Mouse (Mus musculus): Measurements from ENCODE around the gene Zmiz2. TPM values are rescaled to one million over a fixed set of nuclear protein-coding genes. Genes with fewer than 3 reads are reported as not detected.

Zmiz2 gene
- polyA plus RNA-seq, 1 experiment = 33.0 TPM

- TF ChIP-seq CTCF (IDR thresholded peaks at IDR 0.05; ENCODE audit: control insufficient read depth, insufficient read depth, insufficient read length) = peak; percentile 65
- no peak for TF ChIP-seq CEBPB (IDR thresholded peaks at IDR 0.05; ENCODE audit: low read depth)
- no peak for TF ChIP-seq MYOD1 (IDR thresholded peaks at IDR 0.05; ENCODE audit: control insufficient read depth, insufficient read length, low read depth)
- H3K79me3 ChIP-seq (ENCODE audit: low read depth) = no peaks in the 10 kb centered on the region
- H3K79me2 ChIP-seq (ENCODE audit: control insufficient read depth, insufficient read depth) = no peaks in the 10 kb centered on the region
- peak overlapping the region; percentile 6 for H3K4me3 ChIP-seq (ENCODE audit: insufficient read depth, poor library complexity, severe bottlenecking)
- H3K27me3 ChIP-seq (ENCODE audit: control insufficient read depth, insufficient read depth, insufficient read length) = no peaks in the 10 kb centered on the region
- no peak overlapping the region for H3ac ChIP-seq (ENCODE audit: control insufficient read depth, insufficient read length, low read depth)
- H3K36me3 ChIP-seq (ENCODE audit: control insufficient read depth, insufficient read depth) = peaks cover 51% of the 10 kb centered on the region
Measured at GRCm38 (mm10) chr11:6402515-6403510, 13.9 kb downstream of the Zmiz2 start.

DNA sequence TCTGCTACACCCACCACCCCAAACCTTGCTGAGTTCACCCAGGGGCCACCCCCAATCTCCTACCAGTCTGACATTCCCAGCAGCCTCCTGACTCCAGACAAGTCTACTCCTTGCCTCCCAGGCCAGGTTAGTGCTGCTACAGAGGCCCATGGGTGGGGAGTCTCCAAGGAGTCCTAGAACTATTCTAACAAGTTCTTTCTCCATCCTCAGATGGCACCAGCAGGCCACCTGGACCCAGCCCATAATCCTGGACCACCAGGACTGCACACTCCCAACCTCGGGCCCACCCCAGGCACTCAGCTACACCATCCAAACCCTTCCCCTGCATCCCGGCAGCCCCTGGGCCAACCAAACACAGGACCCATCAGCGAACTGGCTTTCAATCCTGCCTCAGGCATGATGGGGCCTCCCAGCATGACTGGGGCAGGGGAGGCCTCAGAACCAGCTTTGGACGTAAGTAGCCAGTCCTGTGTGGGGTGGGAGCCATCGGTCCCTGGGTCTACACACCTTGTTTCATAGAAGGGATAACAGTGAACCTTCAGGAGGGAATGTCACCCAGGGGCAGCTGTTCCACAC, 15.0 kb downstream of the Zmiz2 start:
- TF ChIP-seq CTCF (IDR thresholded peaks at IDR 0.05; ENCODE audit: control insufficient read depth, insufficient read depth, insufficient read length) (no peak), MYOG (IDR thresholded peaks at IDR 0.05; ENCODE audit: control insufficient read depth, extremely low read depth, insufficient read length) (no peak), MAX (IDR thresholded peaks at IDR 0.05) (no peak), USF1 (IDR thresholded peaks at IDR 0.05; ENCODE audit: low read depth) (no peak), MYOD1 (IDR thresholded peaks at IDR 0.05; ENCODE audit: control insufficient read depth, insufficient read length, low read depth) (no peak), FOSL1 (IDR thresholded peaks at IDR 0.05; ENCODE audit: insufficient read depth, low read length, poor library complexity, severe bottlenecking) (no peak), CEBPB (IDR thresholded peaks at IDR 0.05; ENCODE audit: low read depth) (no peak)
- H3ac ChIP-seq (ENCODE audit: control insufficient read depth, insufficient read length, low read depth) = no peak overlapping the region
- H3K79me3 ChIP-seq (ENCODE audit: low read depth) = no peaks in the 10 kb centered on the region
- no peak overlapping the region for H3K4me3 ChIP-seq (ENCODE audit: insufficient read depth, poor library complexity, severe bottlenecking)
- H3K36me3 ChIP-seq (ENCODE audit: control insufficient read depth, insufficient read depth) = peaks cover 51% of the 10 kb centered on the region
- no peaks in the 10 kb centered on the region for H3K79me2 ChIP-seq (ENCODE audit: control insufficient read depth, insufficient read depth)
- no peaks in the 10 kb centered on the region for H3K27me3 ChIP-seq (ENCODE audit: control insufficient read depth, insufficient read depth, insufficient read length)

- H3K27me3 ChIP-seq (ENCODE audit: control insufficient read depth, insufficient read depth, insufficient read length) = no peaks in the 10 kb centered on the region
- no peaks in the 10 kb centered on the region for H3K79me2 ChIP-seq (ENCODE audit: control insufficient read depth, insufficient read depth)
- no peaks in the 10 kb centered on the region for H3K79me3 ChIP-seq (ENCODE audit: low read depth)
- H3K36me3 ChIP-seq (ENCODE audit: control insufficient read depth, insufficient read depth) = peaks cover 43% of the 10 kb centered on the region
- no peak overlapping the region for H3ac ChIP-seq (ENCODE audit: control insufficient read depth, insufficient read length, low read depth)
- no peak for TF ChIP-seq MYOG (IDR thresholded peaks at IDR 0.05; ENCODE audit: control insufficient read depth, extremely low read depth, insufficient read length)
- TF ChIP-seq MYOD1 (IDR thresholded peaks at IDR 0.05; ENCODE audit: control insufficient read depth, insufficient read length, low read depth) = no peak
- no peak for TF ChIP-seq MAX (IDR thresholded peaks at IDR 0.05)
- TF ChIP-seq FOSL1 (IDR thresholded peaks at IDR 0.05; ENCODE audit: insufficient read depth, low read length, poor library complexity, severe bottlenecking) = no peak
- no peak for TF ChIP-seq USF1 (IDR thresholded peaks at IDR 0.05; ENCODE audit: low read depth)
- no peak for TF ChIP-seq CEBPB (IDR thresholded peaks at IDR 0.05; ENCODE audit: low read depth)
- TF ChIP-seq CTCF (IDR thresholded peaks at IDR 0.05; ENCODE audit: control insufficient read depth, insufficient read depth, insufficient read length) = no peak
- no peak overlapping the region for H3K4me3 ChIP-seq (ENCODE audit: insufficient read depth, poor library complexity, severe bottlenecking)
Measured at GRCm38 (mm10) chr11:6404699-6405566, 16.1 kb downstream of the Zmiz2 start.

DNA sequence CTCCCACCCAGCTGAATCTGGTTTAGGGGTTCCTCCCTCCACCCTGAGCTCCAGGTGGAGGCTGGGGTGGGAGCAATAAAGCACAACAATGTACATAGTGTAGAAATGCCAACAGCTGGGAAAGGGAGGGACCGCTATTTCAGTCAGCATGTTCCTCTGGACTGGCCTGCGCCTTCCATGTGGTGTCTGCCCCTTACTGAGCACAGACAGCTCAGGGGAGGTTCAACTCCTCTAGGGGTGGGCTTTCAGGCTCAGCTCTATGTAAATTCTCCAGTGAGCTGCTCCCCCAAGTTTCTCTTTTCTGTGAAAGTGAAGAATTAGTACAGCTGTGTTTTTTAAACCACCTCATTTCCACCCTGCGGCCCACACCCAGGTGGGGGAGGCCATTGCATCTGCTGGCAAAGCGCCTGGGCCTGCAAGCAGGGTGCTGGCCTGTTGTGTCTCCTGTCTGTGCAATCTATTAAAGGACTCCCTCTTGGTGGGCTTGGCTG, 16.8 kb downstream of the Zmiz2 start:
- H3ac ChIP-seq (ENCODE audit: control insufficient read depth, insufficient read length, low read depth) = no peak overlapping the region
- H3K36me3 ChIP-seq (ENCODE audit: control insufficient read depth, insufficient read depth) = peaks cover 43% of the 10 kb centered on the region
- no peaks in the 10 kb centered on the region for H3K79me2 ChIP-seq (ENCODE audit: control insufficient read depth, insufficient read depth)
- no peak for TF ChIP-seq MYOD1 (IDR thresholded peaks at IDR 0.05; ENCODE audit: control insufficient read depth, insufficient read length, low read depth)
- TF ChIP-seq CEBPB (IDR thresholded peaks at IDR 0.05; ENCODE audit: low read depth) = no peak
- TF ChIP-seq CTCF (IDR thresholded peaks at IDR 0.05; ENCODE audit: control insufficient read depth, insufficient read depth, insufficient read length) = no peak
- TF ChIP-seq MAX (IDR thresholded peaks at IDR 0.05) = no peak
- TF ChIP-seq MYOG (IDR thresholded peaks at IDR 0.05; ENCODE audit: control insufficient read depth, extremely low read depth, insufficient read length) = no peak
- no peak for TF ChIP-seq USF1 (IDR thresholded peaks at IDR 0.05; ENCODE audit: low read depth)
- TF ChIP-seq FOSL1 (IDR thresholded peaks at IDR 0.05; ENCODE audit: insufficient read depth, low read length, poor library complexity, severe bottlenecking) = no peak
- no peak overlapping the region for H3K4me3 ChIP-seq (ENCODE audit: insufficient read depth, poor library complexity, severe bottlenecking)
- H3K79me3 ChIP-seq (ENCODE audit: low read depth) = no peaks in the 10 kb centered on the region
- no peaks in the 10 kb centered on the region for H3K27me3 ChIP-seq (ENCODE audit: control insufficient read depth, insufficient read depth, insufficient read length)

Data from C2C12 (cell line).